Mouse (Mus musculus): Measurements from ENCODE around the gene Muc1. TPM values are rescaled to one million over a fixed set of nuclear protein-coding genes. Genes with fewer than 3 reads are reported as not detected.

Gene Muc1
- polyA plus RNA-seq, 1 experiment, result 2.5 TPM

DNA sequence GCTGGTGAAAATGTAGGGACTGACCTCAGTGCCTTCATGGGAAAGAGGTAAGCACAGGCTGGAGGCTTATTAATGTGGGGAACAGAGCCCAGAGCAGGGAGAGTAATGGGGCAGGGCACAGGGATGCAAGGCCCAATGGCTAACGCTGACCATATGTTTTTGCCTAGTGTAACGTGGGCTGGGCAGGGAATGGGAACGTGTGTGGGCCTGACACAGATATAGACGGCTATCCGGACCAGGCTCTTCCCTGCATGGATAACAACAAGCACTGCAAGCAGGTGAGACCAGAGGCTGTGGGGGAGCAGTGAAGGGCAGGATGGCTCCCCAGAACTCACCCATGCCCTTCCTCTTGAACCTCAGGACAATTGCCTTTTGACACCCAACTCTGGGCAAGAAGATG lies 7.7 kb upstream of the Muc1 start:
- Histone ChIP-seq H3K4me1 (ENCODE audit: control insufficient read depth, insufficient read depth, low read length) (0 out of 2 replicates have a peak, but pooled peaks cover 2% of the 10 kb centered on the region), H3K4me3 (ENCODE audit: insufficient read depth, low read length) (no peak overlapping the region), H3K27ac (ENCODE audit: insufficient read depth, low read length) (no peak overlapping the region)
- TF ChIP-seq CTCF (IDR thresholded peaks at IDR 0.05; ENCODE audit: borderline replicate concordance, insufficient read depth, low read length), result no peak
- no peak for TF ChIP-seq POLR2A (IDR thresholded peaks at IDR 0.05; ENCODE audit: low read depth, low read length)

DNA sequence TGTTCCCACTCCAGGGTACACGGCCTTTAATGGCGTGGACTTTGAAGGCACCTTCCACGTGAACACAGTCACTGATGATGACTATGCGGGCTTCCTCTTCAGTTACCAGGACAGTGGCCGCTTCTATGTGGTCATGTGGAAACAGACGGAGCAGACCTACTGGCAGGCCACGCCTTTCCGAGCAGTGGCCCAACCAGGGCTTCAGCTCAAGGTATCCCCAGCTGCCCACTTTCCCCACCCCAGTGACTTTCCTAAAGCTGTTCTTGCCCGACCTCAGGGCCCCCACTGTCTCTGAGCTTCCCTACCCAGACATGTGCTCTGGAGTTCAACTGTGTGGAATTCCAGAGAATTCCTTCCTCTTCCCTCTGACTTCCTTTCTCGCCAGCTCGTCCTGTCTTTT lies 4.1 kb upstream of the Muc1 start:
- 0 out of 2 replicates have a peak, but pooled peaks cover 8% of the 10 kb centered on the region for H3K4me1 ChIP-seq (ENCODE audit: control insufficient read depth, insufficient read depth, low read length)
- no peak overlapping the region for H3K4me3 ChIP-seq (ENCODE audit: insufficient read depth, low read length)
- TF ChIP-seq POLR2A (IDR thresholded peaks at IDR 0.05; ENCODE audit: low read depth, low read length) (no peak), CTCF (IDR thresholded peaks at IDR 0.05; ENCODE audit: borderline replicate concordance, insufficient read depth, low read length) (no peak)
- H3K27ac ChIP-seq (ENCODE audit: insufficient read depth, low read length), result no peak overlapping the region

DNA sequence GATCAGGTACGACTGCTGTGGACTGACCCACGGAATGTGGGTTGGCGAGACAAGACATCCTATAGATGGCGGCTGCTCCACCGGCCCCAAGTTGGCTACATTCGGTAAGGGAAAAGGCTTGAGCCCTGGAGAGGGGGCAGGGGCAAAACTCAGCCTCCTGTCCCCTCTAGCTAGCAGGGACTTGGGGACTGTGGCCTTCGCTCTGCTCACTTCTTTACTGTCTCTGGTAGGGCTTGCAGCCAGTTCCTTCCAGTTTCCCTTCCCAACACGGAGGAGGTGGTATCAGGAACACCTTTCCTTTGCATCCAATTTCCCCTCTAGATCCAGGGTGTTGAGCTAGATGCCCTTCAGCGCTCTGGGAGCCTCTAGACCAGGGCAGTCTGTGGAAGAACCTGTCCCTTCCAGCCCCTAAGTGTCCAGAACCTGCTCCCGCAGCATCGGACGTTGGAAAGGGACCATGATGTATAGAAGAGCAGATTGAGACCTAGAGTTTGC lies 3.5 kb upstream of the Muc1 start:
- Histone ChIP-seq H3K4me3 (ENCODE audit: insufficient read depth, low read length) (no peak overlapping the region), H3K27ac (ENCODE audit: insufficient read depth, low read length) (no peak overlapping the region), H3K4me1 (ENCODE audit: control insufficient read depth, insufficient read depth, low read length) (0 out of 2 replicates have a peak, but pooled peaks cover 8% of the 10 kb centered on the region)
- TF ChIP-seq POLR2A (IDR thresholded peaks at IDR 0.05; ENCODE audit: low read depth, low read length), result no peak
- no peak for TF ChIP-seq CTCF (IDR thresholded peaks at IDR 0.05; ENCODE audit: borderline replicate concordance, insufficient read depth, low read length)

DNA sequence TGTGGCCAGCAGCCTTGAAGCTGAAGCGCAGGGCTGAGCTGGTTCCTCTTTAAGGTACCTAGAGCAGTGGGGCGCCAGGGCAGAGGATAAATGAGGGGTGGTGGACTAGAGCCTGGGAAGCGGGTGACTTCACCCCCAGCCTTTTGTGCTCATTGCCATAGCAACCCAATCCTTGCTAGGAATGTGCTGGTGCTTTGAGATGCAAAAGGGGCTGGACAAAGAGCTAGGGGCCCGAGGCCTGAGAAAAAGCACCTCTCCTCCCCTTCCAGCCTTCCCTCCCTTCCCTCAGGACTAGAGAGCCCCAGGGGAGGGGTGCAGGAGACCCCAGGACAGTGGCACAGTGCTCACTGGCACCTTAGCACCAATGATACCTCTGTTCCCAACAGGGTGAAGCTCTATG lies 2.9 kb upstream of the Muc1 start:
- no peak overlapping the region for H3K27ac ChIP-seq (ENCODE audit: insufficient read depth, low read length)
- H3K4me1 ChIP-seq (ENCODE audit: control insufficient read depth, insufficient read depth, low read length), result 0 out of 2 replicates have a peak, but pooled peaks cover 8% of the 10 kb centered on the region
- H3K4me3 ChIP-seq (ENCODE audit: insufficient read depth, low read length), result no peak overlapping the region
- TF ChIP-seq POLR2A (IDR thresholded peaks at IDR 0.05; ENCODE audit: low read depth, low read length) (no peak), CTCF (IDR thresholded peaks at IDR 0.05; ENCODE audit: borderline replicate concordance, insufficient read depth, low read length) (no peak)

DNA sequence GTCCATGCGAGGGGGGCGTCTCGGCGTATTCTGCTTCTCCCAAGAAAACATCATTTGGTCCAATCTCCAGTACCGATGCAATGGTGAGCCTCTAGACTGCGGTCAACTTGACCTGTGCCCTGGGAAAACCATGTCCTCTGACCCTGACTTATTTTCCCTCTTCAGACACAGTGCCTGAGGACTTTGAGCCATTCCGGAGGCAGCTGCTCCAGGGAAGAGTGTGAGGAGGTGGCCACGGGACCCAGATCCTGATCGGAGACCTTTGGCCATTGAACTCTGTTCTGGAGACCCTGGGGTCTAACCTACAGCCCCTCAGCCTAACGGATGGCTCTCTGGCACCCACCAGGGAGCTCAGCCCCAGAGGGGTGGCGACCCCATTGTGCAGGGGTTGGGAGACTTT lies 2.5 kb upstream of the Muc1 start:
- Histone ChIP-seq H3K4me1 (ENCODE audit: control insufficient read depth, insufficient read depth, low read length) (0 out of 2 replicates have a peak, but pooled peaks cover 8% of the 10 kb centered on the region), H3K4me3 (ENCODE audit: insufficient read depth, low read length) (no peak overlapping the region), H3K27ac (ENCODE audit: insufficient read depth, low read length) (no peak overlapping the region)
- TF ChIP-seq CTCF (IDR thresholded peaks at IDR 0.05; ENCODE audit: borderline replicate concordance, insufficient read depth, low read length) (no peak), POLR2A (IDR thresholded peaks at IDR 0.05; ENCODE audit: low read depth, low read length) (no peak)

DNA sequence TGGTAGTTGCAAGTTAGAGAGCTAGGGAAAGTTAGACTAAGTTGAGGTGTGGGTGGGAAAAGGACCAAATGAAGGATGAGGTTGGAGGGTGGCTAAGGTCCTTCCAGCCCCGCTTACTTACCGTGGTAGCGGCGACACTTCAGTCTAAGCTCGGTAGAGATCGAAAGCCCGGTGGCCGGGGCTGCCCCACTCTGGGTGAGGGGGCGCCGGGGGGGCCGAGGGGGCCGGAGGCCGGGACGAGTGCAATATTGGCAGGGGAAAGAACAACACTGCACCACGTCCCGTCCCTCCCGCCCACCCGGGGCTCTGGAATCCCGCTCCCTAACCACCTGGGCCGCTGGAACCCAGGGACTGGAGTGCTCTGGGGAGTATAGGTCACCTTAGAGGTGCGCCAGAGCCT lies 2.0 kb upstream of the Muc1 start, which contains the start of gene Mtx1:
TSS of gene Mtx1 (minus strand) at position 189 of the 400 bp plus-strand sequence.
- Histone ChIP-seq H3K4me3 (ENCODE audit: insufficient read depth, low read length) (peak within 1 kb of the TSS; percentile 26), H3K4me1 (ENCODE audit: control insufficient read depth, insufficient read depth, low read length) (0 out of 2 replicates have a peak, but pooled peaks cover 8% of the 10 kb centered on the region)
- TF ChIP-seq CTCF (IDR thresholded peaks at IDR 0.05; ENCODE audit: borderline replicate concordance, insufficient read depth, low read length) (no peak), POLR2A (IDR thresholded peaks at IDR 0.05; ENCODE audit: low read depth, low read length) (no peak)

DNA sequence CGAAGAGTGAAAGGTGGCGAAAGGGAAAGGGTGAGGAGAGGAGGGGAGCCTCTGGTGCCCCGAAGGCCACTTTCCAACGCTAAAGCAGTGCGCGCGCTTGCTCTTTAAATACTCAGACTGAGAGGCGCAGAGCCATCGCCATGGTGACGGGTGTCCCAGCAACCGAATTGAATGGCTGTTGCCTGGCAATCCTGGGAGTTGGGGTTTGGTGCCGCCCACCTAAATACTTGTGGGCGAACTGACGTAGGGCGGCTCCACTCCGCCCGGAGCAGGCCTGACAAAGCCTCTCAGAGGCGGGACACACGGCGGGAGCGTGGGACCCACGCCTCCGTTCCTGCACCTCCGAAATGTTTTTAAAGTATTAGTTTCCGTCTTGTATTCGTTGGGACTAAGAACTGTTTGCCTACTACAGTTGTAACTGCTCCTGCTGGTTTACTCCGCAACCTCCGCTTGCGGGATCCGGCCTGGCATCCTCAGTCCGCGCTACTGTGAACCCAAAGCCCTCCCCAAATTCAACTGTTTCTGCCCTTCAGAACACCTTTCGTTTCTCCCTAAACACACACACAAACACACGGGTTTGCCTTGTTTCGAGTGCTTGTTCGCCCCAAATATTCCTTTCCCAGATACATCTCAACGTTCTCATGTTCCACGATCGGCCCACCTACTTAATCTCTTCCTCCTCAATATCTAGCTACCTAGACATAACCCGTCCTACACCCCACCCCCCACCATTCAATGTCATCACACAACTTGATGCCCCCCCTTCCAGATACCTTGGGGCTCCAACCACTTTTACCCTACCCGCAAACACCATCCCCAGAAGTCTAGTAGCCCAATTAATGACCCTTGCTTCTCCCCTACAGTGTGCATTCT lies 1.3 kb upstream of the Muc1 start:
- Histone ChIP-seq H3K4me3 (ENCODE audit: insufficient read depth, low read length) (peak overlapping the region; percentile 26), H3K4me1 (ENCODE audit: control insufficient read depth, insufficient read depth, low read length) (0 out of 2 replicates have a peak, but pooled peaks cover 8% of the 10 kb centered on the region), H3K27ac (ENCODE audit: insufficient read depth, low read length) (peak overlapping the region; percentile 87)
- TF ChIP-seq CTCF (IDR thresholded peaks at IDR 0.05; ENCODE audit: borderline replicate concordance, insufficient read depth, low read length) (no peak), POLR2A (IDR thresholded peaks at IDR 0.05; ENCODE audit: low read depth, low read length) (peak; percentile 72)

More for the DNA sequence above, 2.0 kb upstream of the Muc1 start, which contains the start of gene Mtx1:
- H3K27ac ChIP-seq (ENCODE audit: insufficient read depth, low read length), result peak within 1 kb of the TSS; percentile 87

DNA sequence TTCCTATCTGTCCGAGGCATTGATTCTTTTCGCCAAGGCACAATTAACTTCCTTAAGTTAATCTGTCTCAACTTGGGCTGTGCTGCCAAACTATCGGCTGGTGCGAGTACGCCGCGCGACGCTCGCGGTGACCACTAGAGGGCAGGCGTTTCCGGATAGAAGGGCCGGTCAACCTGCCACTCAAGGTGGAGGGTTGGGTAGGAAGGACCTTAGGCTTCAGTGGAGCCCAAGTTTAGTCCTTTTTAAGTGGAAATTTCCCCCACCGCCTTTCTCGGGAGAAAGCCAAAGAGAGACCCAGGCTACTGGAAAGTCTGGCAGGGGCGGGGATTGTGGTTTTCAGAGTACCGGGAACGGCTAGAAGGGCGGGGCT lies 692 bp upstream of the Muc1 start:
- Histone ChIP-seq H3K27ac (ENCODE audit: insufficient read depth, low read length) (peak overlapping the region; percentile 87), H3K4me1 (ENCODE audit: control insufficient read depth, insufficient read depth, low read length) (0 out of 2 replicates have a peak, but pooled peaks cover 8% of the 10 kb centered on the region), H3K4me3 (ENCODE audit: insufficient read depth, low read length) (peak overlapping the region; percentile 26)
- TF ChIP-seq POLR2A (IDR thresholded peaks at IDR 0.05; ENCODE audit: low read depth, low read length) (no peak; the same call in 1 of the 2 replicates), CTCF (IDR thresholded peaks at IDR 0.05; ENCODE audit: borderline replicate concordance, insufficient read depth, low read length) (peak; percentile 84)

DNA sequence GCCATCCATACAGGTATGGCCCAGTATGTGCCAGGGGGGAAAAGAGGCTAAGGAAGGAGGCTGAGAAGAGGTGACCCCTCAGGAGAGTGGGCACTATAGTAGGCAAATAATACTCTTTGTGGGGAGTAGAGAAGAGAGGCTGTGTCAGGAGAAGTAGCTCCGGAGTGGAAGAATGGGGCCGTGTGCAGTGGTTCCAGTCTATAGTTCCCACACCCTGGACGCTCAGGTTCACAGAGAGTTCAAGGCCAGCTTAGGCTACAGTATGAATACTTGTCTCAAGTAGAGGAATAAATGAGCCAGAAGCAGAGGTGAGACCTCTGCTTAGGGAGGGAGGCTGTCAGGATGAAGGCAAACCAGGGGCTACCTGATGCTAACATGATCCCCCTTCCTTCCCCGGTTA lies 419 bp downstream of the Muc1 start:
- Histone ChIP-seq H3K27ac (ENCODE audit: insufficient read depth, low read length) (no peak overlapping the region), H3K4me1 (ENCODE audit: control insufficient read depth, insufficient read depth, low read length) (0 out of 2 replicates have a peak, but pooled peaks cover 8% of the 10 kb centered on the region)

DNA sequence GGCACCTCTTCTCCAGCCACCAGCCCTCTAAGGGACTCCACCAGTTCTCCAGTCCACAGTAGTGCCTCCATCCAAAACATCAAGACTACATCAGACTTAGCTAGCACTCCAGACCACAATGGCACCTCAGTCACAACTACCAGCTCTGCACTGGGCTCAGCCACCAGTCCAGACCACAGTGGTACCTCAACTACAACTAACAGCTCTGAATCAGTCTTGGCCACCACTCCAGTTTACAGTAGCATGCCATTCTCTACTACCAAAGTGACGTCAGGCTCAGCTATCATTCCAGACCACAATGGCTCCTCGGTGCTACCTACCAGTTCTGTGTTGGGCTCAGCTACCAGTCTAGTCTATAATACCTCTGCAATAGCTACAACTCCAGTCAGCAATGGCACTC lies 1.7 kb downstream of the Muc1 start:
- Histone ChIP-seq H3K4me3 (ENCODE audit: insufficient read depth, low read length) (no peak overlapping the region), H3K4me1 (ENCODE audit: control insufficient read depth, insufficient read depth, low read length) (0 out of 2 replicates have a peak, but pooled peaks cover 8% of the 10 kb centered on the region), H3K27ac (ENCODE audit: insufficient read depth, low read length) (no peak overlapping the region)
- TF ChIP-seq POLR2A (IDR thresholded peaks at IDR 0.05; ENCODE audit: low read depth, low read length), result 0 out of 2 replicates have a peak, but pooled peaks have one; percentile 14
- TF ChIP-seq CTCF (IDR thresholded peaks at IDR 0.05; ENCODE audit: borderline replicate concordance, insufficient read depth, low read length), result no peak

More for the DNA sequence above, 419 bp downstream of the Muc1 start:
- TF ChIP-seq POLR2A (IDR thresholded peaks at IDR 0.05; ENCODE audit: low read depth, low read length) (no peak), CTCF (IDR thresholded peaks at IDR 0.05; ENCODE audit: borderline replicate concordance, insufficient read depth, low read length) (no peak)
- H3K4me3 ChIP-seq (ENCODE audit: insufficient read depth, low read length), result no peak overlapping the region
